Mouse (Mus musculus): Measurements from ENCODE around the gene Agrn. TPM values are rescaled to one million over a fixed set of nuclear protein-coding genes. Genes with fewer than 3 reads are reported as not detected.

Gene Agrn
- polyA plus RNA-seq (2015; fragmentation: Nextera tagmentation; extraction: Ambion mirVana): 62.8 and 63.6 TPM in 2 replicates

GRCm38 (mm10) chr4:156197131-156197828 lies at the start of gene Agrn:
Agrn (minus strand) TSS chr4:156197488.
- Histone ChIP-seq H3K36me3 (ENCODE audit: control insufficient read depth, insufficient read depth, low read length) (no peaks in the 10 kb centered on the region), H3K9ac (ENCODE audit: low read length) (peak within 1 kb of the TSS; percentile 90), H3K27ac (ENCODE audit: low read length) (peak within 1 kb of the TSS; percentile 91), H3K27me3 (ENCODE audit: control insufficient read depth, insufficient read depth, low read length) (no peaks in the 10 kb centered on the region), H3K4me1 (ENCODE audit: control insufficient read depth, insufficient read depth, low read length) (peaks cover 41% of the 10 kb centered on the region), H3K9me3 (replicated peaks; ENCODE audit: control insufficient read depth, low read length) (no peaks in the 10 kb centered on the region), H3K4me3 (replicated peaks; ENCODE audit: low read length) (peak within 1 kb of the TSS; percentile 88), H3K4me2 (ENCODE audit: low read depth, low read length) (peak within 1 kb of the TSS; percentile 89)
- under 1% methylated on average over 31 of the region's 88 CpGs for WGBS
- ATAC-seq (ENCODE audit: insufficient read depth, low FRiP score): peak; percentile 86

- Histone ChIP-seq H3K9ac (ENCODE audit: low read length) (peak overlapping the region; percentile 87), H3K27ac (ENCODE audit: low read length) (peak overlapping the region; percentile 95; the same call in 1 of the 2 replicates), H3K9me3 (replicated peaks; ENCODE audit: control insufficient read depth, low read length) (no peaks in the 10 kb centered on the region), H3K27me3 (ENCODE audit: control insufficient read depth, insufficient read depth, low read length) (no peaks in the 10 kb centered on the region), H3K4me3 (replicated peaks; ENCODE audit: low read length) (peak overlapping the region; percentile 95), H3K4me1 (ENCODE audit: control insufficient read depth, insufficient read depth, low read length) (peaks cover 8% of the 10 kb centered on the region), H3K4me2 (ENCODE audit: low read depth, low read length) (peak overlapping the region; percentile 76), H3K36me3 (ENCODE audit: control insufficient read depth, insufficient read depth, low read length) (peaks cover 24% of the 10 kb centered on the region)
- WGBS: 21% methylated on average over 55 of the region's 60 CpGs
- no peak for ATAC-seq (ENCODE audit: insufficient read depth, low FRiP score)
Measured at GRCm38 (mm10) chr4:156236651-156237447, 39.6 kb upstream of the Agrn start.

- H3K9me3 ChIP-seq (replicated peaks; ENCODE audit: control insufficient read depth, low read length): no peaks in the 10 kb centered on the region
- no peaks in the 10 kb centered on the region for H3K27me3 ChIP-seq (ENCODE audit: control insufficient read depth, insufficient read depth, low read length)
- H3K4me1 ChIP-seq (ENCODE audit: control insufficient read depth, insufficient read depth, low read length): peaks cover 8% of the 10 kb centered on the region
- peaks cover 25% of the 10 kb centered on the region for H3K36me3 ChIP-seq (ENCODE audit: control insufficient read depth, insufficient read depth, low read length)
- peak within 1 kb of the TSS; percentile 95 for H3K4me3 ChIP-seq (replicated peaks; ENCODE audit: low read length)
- ATAC-seq (ENCODE audit: insufficient read depth, low FRiP score): peak; percentile 92
- peak within 1 kb of the TSS; percentile 95 for H3K27ac ChIP-seq (ENCODE audit: low read length)
- under 1% methylated on average over 85 of the region's 90 CpGs for WGBS
- H3K9ac ChIP-seq (ENCODE audit: low read length): peak within 1 kb of the TSS; percentile 87
- H3K4me2 ChIP-seq (ENCODE audit: low read depth, low read length): peak within 1 kb of the TSS; percentile 76
Measured at GRCm38 (mm10) chr4:156235808-156236533, 38.7 kb upstream of the Agrn start, which contains the start of gene Noc2l. Noc2l (plus strand) TSS chr4:156236010.

- no peaks in the 10 kb centered on the region for H3K27me3 ChIP-seq (ENCODE audit: control insufficient read depth, insufficient read depth, low read length)
Measured at GRCm38 (mm10) chr4:156235360-156235770, 38.1 kb upstream of the Agrn start.

GRCm38 (mm10) chr4:156234701-156235213 lies 37.5 kb upstream of the Agrn start, which contains the start of gene Plekhn1:
Plekhn1 (minus strand) TSS chr4:156234857.
- Histone ChIP-seq H3K4me1 (ENCODE audit: control insufficient read depth, insufficient read depth, low read length) (peaks cover 8% of the 10 kb centered on the region), H3K36me3 (ENCODE audit: control insufficient read depth, insufficient read depth, low read length) (peaks cover 19% of the 10 kb centered on the region), H3K4me2 (ENCODE audit: low read depth, low read length) (peak within 1 kb of the TSS; percentile 76), H3K9ac (ENCODE audit: low read length) (peak within 1 kb of the TSS; percentile 79), H3K27me3 (ENCODE audit: control insufficient read depth, insufficient read depth, low read length) (no peaks in the 10 kb centered on the region), H3K9me3 (replicated peaks; ENCODE audit: control insufficient read depth, low read length) (no peaks in the 10 kb centered on the region), H3K4me3 (replicated peaks; ENCODE audit: low read length) (peak within 1 kb of the TSS; percentile 95), H3K27ac (ENCODE audit: low read length) (peak within 1 kb of the TSS; percentile 95)
- under 1% methylated on average over 37 of the region's 48 CpGs for WGBS
- no peak for ATAC-seq (ENCODE audit: insufficient read depth, low FRiP score)

More at GRCm38 (mm10) chr4:156235360-156235770, 38.1 kb upstream of the Agrn start:
- under 1% methylated on average over 15 of the region's 15 CpGs for whole genome bisulfite sequencing
- Histone ChIP-seq H3K4me2 (ENCODE audit: low read depth, low read length) (peak overlapping the region; percentile 76), H3K4me1 (ENCODE audit: control insufficient read depth, insufficient read depth, low read length) (peaks cover 8% of the 10 kb centered on the region), H3K27ac (ENCODE audit: low read length) (peak overlapping the region; percentile 95), H3K9ac (ENCODE audit: low read length) (peak overlapping the region; percentile 68), H3K36me3 (ENCODE audit: control insufficient read depth, insufficient read depth, low read length) (peaks cover 20% of the 10 kb centered on the region), H3K4me3 (replicated peaks; ENCODE audit: low read length) (peak overlapping the region; percentile 95), H3K9me3 (replicated peaks; ENCODE audit: control insufficient read depth, low read length) (no peaks in the 10 kb centered on the region)
- ATAC-seq (ENCODE audit: insufficient read depth, low FRiP score): no peak

GRCm38 (mm10) chr4:156234021-156234501 lies 36.8 kb upstream of the Agrn start:
- Histone ChIP-seq H3K27ac (ENCODE audit: low read length) (peak overlapping the region; percentile 0; the same call in 1 of the 2 replicates), H3K4me2 (ENCODE audit: low read depth, low read length) (peak overlapping the region; percentile 76)

GRCm38 (mm10) chr4:156228393-156229024 lies 31.2 kb upstream of the Agrn start:
- Histone ChIP-seq H3K9ac (ENCODE audit: low read length) (peak overlapping the region; percentile 51), H3K9me3 (replicated peaks; ENCODE audit: control insufficient read depth, low read length) (no peaks in the 10 kb centered on the region), H3K4me2 (ENCODE audit: low read depth, low read length) (peak overlapping the region; percentile 37), H3K36me3 (ENCODE audit: control insufficient read depth, insufficient read depth, low read length) (peaks cover 16% of the 10 kb centered on the region), H3K27ac (ENCODE audit: low read length) (peak overlapping the region; percentile 70), H3K27me3 (ENCODE audit: control insufficient read depth, insufficient read depth, low read length) (no peaks in the 10 kb centered on the region), H3K4me3 (replicated peaks; ENCODE audit: low read length) (peak overlapping the region; percentile 29), H3K4me1 (ENCODE audit: control insufficient read depth, insufficient read depth, low read length) (peaks cover 16% of the 10 kb centered on the region)
- WGBS: 20% methylated on average over 12 of the region's 12 CpGs
- ATAC-seq (ENCODE audit: insufficient read depth, low FRiP score): peak; percentile 72

More at GRCm38 (mm10) chr4:156234021-156234501, 36.8 kb upstream of the Agrn start:
- Histone ChIP-seq H3K9ac (ENCODE audit: low read length) (peak overlapping the region; percentile 79), H3K4me1 (ENCODE audit: control insufficient read depth, insufficient read depth, low read length) (peaks cover 9% of the 10 kb centered on the region), H3K9me3 (replicated peaks; ENCODE audit: control insufficient read depth, low read length) (no peaks in the 10 kb centered on the region), H3K27me3 (ENCODE audit: control insufficient read depth, insufficient read depth, low read length) (no peaks in the 10 kb centered on the region), H3K36me3 (ENCODE audit: control insufficient read depth, insufficient read depth, low read length) (peaks cover 20% of the 10 kb centered on the region), H3K4me3 (replicated peaks; ENCODE audit: low read length) (peak overlapping the region; percentile 95)
- ATAC-seq (ENCODE audit: insufficient read depth, low FRiP score): no peak
- 6% methylated on average over 17 of the region's 17 CpGs for WGBS
